Comparison of ENCODE assay signal across 18 mouse cellular contexts in genomic region chr2:6730860-6731259, GRCm38 (mm10).
A peak's percentile ranks its signal among the peaks of the same experiment; 100 is the strongest.
DNase-seq lines count a peak whose midpoint lies in the region; ATAC-seq and TF ChIP-seq lines count a peak whose summit lies in the region.
"Had no signal": no experiment of that assay in that cellular context is flagged by ENCODE, and none has a peak within 500 bp of the region (broad histone marks: within the 10 kb centered on the region; RNA-seq: fewer than 3 reads in every experiment).

No protein-coding gene starts in this region.

- H3K4me1 ChIP-seq in forebrain, embryonic 16.5 days (replicated peaks; ENCODE audit: control insufficient read depth, insufficient read depth, low read length) = peaks cover 43% of the 10 kb centered on the region
- H3K4me1 ChIP-seq in forebrain, embryonic 13.5 days = peaks cover 48% of the 10 kb centered on the region
- H3K4me1 ChIP-seq in liver, embryonic 16.5 days (ENCODE audit: control insufficient read depth, low read depth, low read length) = no peaks in the 10 kb centered on the region
- H3K4me1 ChIP-seq in liver, postnatal 0 days (ENCODE audit: insufficient read depth) = no peaks in the 10 kb centered on the region
- H3K4me1 ChIP-seq: embryonic facial prominence, embryonic 13.5 days had no signal

- no peak for TF ChIP-seq EP300 in liver, postnatal 0 days (IDR thresholded peaks at IDR 0.05; ENCODE audit: low read depth)

- no peak overlapping the region for H3K9ac ChIP-seq in forebrain, embryonic 16.5 days (replicated peaks; ENCODE audit: low read depth, low read length)
- H3K9ac ChIP-seq in forebrain, embryonic 13.5 days = no peak overlapping the region
- H3K9ac ChIP-seq in liver, embryonic 16.5 days (ENCODE audit: low read depth, low read length) = no peak overlapping the region
- H3K9ac ChIP-seq in liver, postnatal 0 days (replicated peaks) = no peak overlapping the region
- H3K9ac ChIP-seq: embryonic facial prominence, embryonic 13.5 days; heart, embryonic 12.5 days; hindbrain, embryonic 14.5 days; liver, embryonic 12.5 days; neural tube, embryonic 13.5 days had no signal

- no peaks in the 10 kb centered on the region for H3K9me3 ChIP-seq in forebrain, embryonic 16.5 days (ENCODE audit: control insufficient read depth, low read length)
- H3K9me3 ChIP-seq in forebrain, embryonic 13.5 days (replicated peaks) = no peaks in the 10 kb centered on the region
- no peaks in the 10 kb centered on the region for H3K9me3 ChIP-seq in liver, embryonic 16.5 days (replicated peaks; ENCODE audit: control insufficient read depth, low read length)
- no peaks in the 10 kb centered on the region for H3K9me3 ChIP-seq in liver, postnatal 0 days (ENCODE audit: low read length)
- H3K9me3 ChIP-seq: embryonic facial prominence, embryonic 13.5 days; heart, embryonic 12.5 days; liver, embryonic 12.5 days; neural tube, embryonic 13.5 days had no signal

- ATAC-seq in forebrain, embryonic 16.5 days = no peak
- no peak for ATAC-seq in forebrain, embryonic 13.5 days
- ATAC-seq in liver, embryonic 16.5 days (ENCODE audit: low read depth) = peak; percentile 9; the same call in 1 of the 2 replicates
- ATAC-seq in liver, postnatal 0 days = no peak
- peak; percentile 85 for ATAC-seq in megakaryocyte, adult 5-6 weeks (ENCODE audit: poor library complexity, severe bottlenecking)
- ATAC-seq: intestine, embryonic 16.5 days; liver, embryonic 12.5 days had no signal

- peak; percentile 31 to 38 for DNase-seq in cerebellum, adult 18-20 months
- no peak for DNase-seq in cerebellum, adult 9-11 months
- no peak for DNase-seq in liver, postnatal 0 days
- no peak for DNase-seq in embryo, embryonic 11 days
- DNase-seq: cerebellum, adult 11 months; left cerebral cortex, postnatal 4 days; thymus, postnatal 25 days had no signal

- 68% methylated on average over 3 of the region's 3 CpGs for WGBS in forebrain, embryonic 16.5 days
- WGBS in forebrain, embryonic 13.5 days = 52% methylated on average over 3 of the region's 3 CpGs
- WGBS in liver, embryonic 16.5 days (ENCODE audit: insufficient replicate concordance) = 60% methylated on average over 3 of the region's 3 CpGs
- WGBS in liver, postnatal 0 days (ENCODE audit: insufficient replicate concordance) = 62% methylated on average over 3 of the region's 3 CpGs

- no peaks in the 10 kb centered on the region for H3K27me3 ChIP-seq in forebrain, embryonic 16.5 days (replicated peaks; ENCODE audit: control insufficient read depth, insufficient read depth, low read length)
- H3K27me3 ChIP-seq in forebrain, embryonic 13.5 days = no peaks in the 10 kb centered on the region
- no peaks in the 10 kb centered on the region for H3K27me3 ChIP-seq in liver, embryonic 16.5 days (ENCODE audit: control insufficient read depth, insufficient read depth, low read depth, low read length)
- no peaks in the 10 kb centered on the region for H3K27me3 ChIP-seq in liver, postnatal 0 days (ENCODE audit: insufficient read depth, low read length)
- H3K27me3 ChIP-seq: embryonic facial prominence, embryonic 13.5 days; heart, embryonic 12.5 days; liver, embryonic 12.5 days; neural tube, embryonic 13.5 days had no signal

- no peaks in the 10 kb centered on the region for H3K36me3 ChIP-seq in forebrain, embryonic 16.5 days (ENCODE audit: control insufficient read depth, insufficient read depth)
- no peaks in the 10 kb centered on the region for H3K36me3 ChIP-seq in forebrain, embryonic 13.5 days (ENCODE audit: poor library complexity, severe bottlenecking)
- no peaks in the 10 kb centered on the region for H3K36me3 ChIP-seq in liver, embryonic 16.5 days (ENCODE audit: control insufficient read depth, insufficient read depth)
- no peaks in the 10 kb centered on the region for H3K36me3 ChIP-seq in liver, postnatal 0 days (replicated peaks; ENCODE audit: insufficient read depth, low read length)
- H3K36me3 ChIP-seq: embryonic facial prominence, embryonic 13.5 days; heart, embryonic 12.5 days; liver, embryonic 12.5 days; neural tube, embryonic 13.5 days had no signal

- no peak overlapping the region for H3K4me3 ChIP-seq in forebrain, embryonic 16.5 days (replicated peaks; ENCODE audit: low read length)
- no peak overlapping the region for H3K4me3 ChIP-seq in forebrain, embryonic 13.5 days
- H3K4me3 ChIP-seq in liver, embryonic 16.5 days (ENCODE audit: low read depth, low read length) = no peak overlapping the region
- H3K4me3 ChIP-seq in liver, postnatal 0 days (ENCODE audit: low read depth, low read length) = no peak overlapping the region
- H3K4me3 ChIP-seq: embryonic facial prominence, embryonic 13.5 days; heart, embryonic 12.5 days; liver, embryonic 12.5 days; neural tube, embryonic 13.5 days had no signal

- no peak for TF ChIP-seq CTCF in liver, postnatal 0 days (IDR thresholded peaks at IDR 0.05; ENCODE audit: low read depth)

- no peak overlapping the region for H3K4me2 ChIP-seq in forebrain, embryonic 16.5 days (ENCODE audit: low read length)
- no peak overlapping the region for H3K4me2 ChIP-seq in forebrain, embryonic 13.5 days
- H3K4me2 ChIP-seq in liver, embryonic 16.5 days (ENCODE audit: low read depth, low read length) = no peak overlapping the region
- H3K4me2 ChIP-seq in liver, postnatal 0 days (ENCODE audit: low read depth, low read length) = no peak overlapping the region
- H3K4me2 ChIP-seq: embryonic facial prominence, embryonic 13.5 days; hindbrain, embryonic 14.5 days; liver, embryonic 12.5 days; midbrain, embryonic 11.5 days; neural tube, embryonic 13.5 days had no signal

- H3K27ac ChIP-seq in forebrain, embryonic 16.5 days (ENCODE audit: low read length) = peak overlapping the region; percentile 50; the same call in 1 of the 2 replicates
- no peak overlapping the region for H3K27ac ChIP-seq in forebrain, embryonic 13.5 days
- no peak overlapping the region for H3K27ac ChIP-seq in liver, embryonic 16.5 days (ENCODE audit: low read length)
- no peak overlapping the region for H3K27ac ChIP-seq in liver, postnatal 0 days (ENCODE audit: low read depth)
- H3K27ac ChIP-seq: embryonic facial prominence, embryonic 13.5 days; hindbrain, embryonic 14.5 days; liver, embryonic 12.5 days had no signal

Comparison
In these comparisons a context has a peak if more than half of its experiments do, and no peak if none do; other contexts are left out.
1. DNase-seq: peak in cerebellum, adult 18-20 months (2 of 2); none in cerebellum, adult 9-11 months (single experiment), liver, postnatal 0 days (single experiment) and embryo, embryonic 11 days (single experiment).
2. ATAC-seq: peak in liver, embryonic 16.5 days (single experiment) and megakaryocyte, adult 5-6 weeks (single experiment); none in forebrain, embryonic 16.5 days (single experiment), forebrain, embryonic 13.5 days (single experiment) and liver, postnatal 0 days (single experiment).